Mouse (Mus musculus): ENCODE data around the gene Lime1. TPM values are rescaled to one million over a fixed set of nuclear protein-coding genes. Genes with fewer than 3 reads are reported as not detected.

Lime1 gene
- polyA plus RNA-seq, 1 experiment from 2014 or later: 27.4 TPM

GRCm38 (mm10) chr2:181423834-181424233 is 44.0 kb downstream of the Lime1 start:
- Histone ChIP-seq H3K4me1 (ENCODE audit: control insufficient read depth, insufficient read depth, low read length) (no peaks in the 10 kb centered on the region), H3K9me3 (replicated peaks; ENCODE audit: control insufficient read depth, low read length) (no peaks in the 10 kb centered on the region), H3K27me3 (replicated peaks; ENCODE audit: control insufficient read depth, insufficient read depth, low read length) (no peaks in the 10 kb centered on the region), H3K27ac (ENCODE audit: low read depth, low read length) (no peak overlapping the region), H3K4me2 (ENCODE audit: low read length) (no peak overlapping the region), H3K4me3 (ENCODE audit: low read depth, low read length) (no peak overlapping the region), H3K9ac (ENCODE audit: low read length) (no peak overlapping the region), H3K36me3 (ENCODE audit: control insufficient read depth, insufficient read depth, low read length) (peaks cover 11% of the 10 kb centered on the region)
- DNase-seq (ENCODE audit: low spot score): no peak
- 95% methylated on average over 9 of the region's 9 CpGs for WGBS
- ATAC-seq: no peak

Other genes with a start within 250 kb of the Lime1 start
- 22.8 and 31.2 TPM in 2 replicates for gene Kcnq2, start 244.8 kb upstream of the Lime1 start, polyA plus RNA-seq (2014; fragmentation: Nextera tagmentation; extraction: Ambion mirVana)
- gene Eef1a2, start 223.1 kb upstream of the Lime1 start, polyA plus RNA-seq (2014; fragmentation: Nextera tagmentation; extraction: Ambion mirVana): 5.1 and 5.9 TPM in 2 replicates
- 525 and 607 TPM in 2 replicates for gene Ppdpf, start 192.8 kb upstream of the Lime1 start, polyA plus RNA-seq (2014; fragmentation: Nextera tagmentation; extraction: Ambion mirVana)
- gene Ptk6, start 177.3 kb upstream of the Lime1 start, polyA plus RNA-seq (2014; fragmentation: Nextera tagmentation; extraction: Ambion mirVana): not detected in 2 replicates
- gene Srms, start 166.9 kb upstream of the Lime1 start, polyA plus RNA-seq (2014; fragmentation: Nextera tagmentation; extraction: Ambion mirVana): 0.16 and 0.25 TPM in 2 replicates
- gene Fndc11, start 160.1 kb upstream of the Lime1 start, polyA plus RNA-seq (2014; fragmentation: Nextera tagmentation; extraction: Ambion mirVana): 0.21 and 0.44 TPM in 2 replicates
- 0.33 and 0.41 TPM in 2 replicates for gene Helz2, start 138.1 kb upstream of the Lime1 start, polyA plus RNA-seq (2014; fragmentation: Nextera tagmentation; extraction: Ambion mirVana)
- gene Gmeb2, start 92.0 kb upstream of the Lime1 start, polyA plus RNA-seq (2014; fragmentation: Nextera tagmentation; extraction: Ambion mirVana): 19.2 and 21.5 TPM in 2 replicates
- 1,166 and 1,263 TPM in 2 replicates for gene Stmn3, start 65.6 kb upstream of the Lime1 start, polyA plus RNA-seq (2014; fragmentation: Nextera tagmentation; extraction: Ambion mirVana)
- gene Rtel1, start 60.3 kb upstream of the Lime1 start, polyA plus RNA-seq (2014; fragmentation: Nextera tagmentation; extraction: Ambion mirVana): 37.0 and 40.7 TPM in 2 replicates
- gene Zgpat, start 15.2 kb upstream of the Lime1 start, polyA plus RNA-seq (2014; fragmentation: Nextera tagmentation; extraction: Ambion mirVana): 44.6 and 55.6 TPM in 2 replicates
- 58.6 and 63.5 TPM in 2 replicates for gene Arfrp1, start 14.7 kb upstream of the Lime1 start, polyA plus RNA-seq (2014; fragmentation: Nextera tagmentation; extraction: Ambion mirVana)
- 7.6 and 8.6 TPM in 2 replicates for gene Zbtb46, start 79.3 kb downstream of the Lime1 start, polyA plus RNA-seq (2014; fragmentation: Nextera tagmentation; extraction: Ambion mirVana)
- not detected in 2 replicates for gene Abhd16b, start 113.1 kb downstream of the Lime1 start, polyA plus RNA-seq (2014; fragmentation: Nextera tagmentation; extraction: Ambion mirVana)
- 143 and 151 TPM in 2 replicates for gene Tpd52l2, start 117.1 kb downstream of the Lime1 start, polyA plus RNA-seq (2014; fragmentation: Nextera tagmentation; extraction: Ambion mirVana)
- 127 and 165 TPM in 2 replicates for gene Dnajc5, start 140.4 kb downstream of the Lime1 start, polyA plus RNA-seq (2014; fragmentation: Nextera tagmentation; extraction: Ambion mirVana)
- 60.0 and 73.5 TPM in 2 replicates for gene Uckl1, start 204.8 kb downstream of the Lime1 start, polyA plus RNA-seq (2014; fragmentation: Nextera tagmentation; extraction: Ambion mirVana)
- gene Prpf6, start 211.8 kb downstream of the Lime1 start, polyA plus RNA-seq (2014; fragmentation: Nextera tagmentation; extraction: Ambion mirVana): 57.2 and 62.3 TPM in 2 replicates
- gene Zfp512b, start 212.7 kb downstream of the Lime1 start, polyA plus RNA-seq (2014; fragmentation: Nextera tagmentation; extraction: Ambion mirVana): 30.5 and 38.6 TPM in 2 replicates
- 140 and 145 TPM in 2 replicates for gene Samd10, start 219.1 kb downstream of the Lime1 start, polyA plus RNA-seq (2014; fragmentation: Nextera tagmentation; extraction: Ambion mirVana)